Comparison of ENCODE assay signal across 9 mouse cellular contexts in genomic region chr2:148872860-148873259, GRCm38 (mm10). TPM values are rescaled to one million over a fixed set of nuclear protein-coding genes. Genes with fewer than 3 reads are reported as not detected.
A peak's percentile ranks its signal among the peaks of the same experiment; 100 is the strongest.
DNase-seq lines count a peak whose midpoint lies in the region; ATAC-seq lines count a peak whose summit lies in the region.
"Had no signal": no experiment of that assay in that cellular context is flagged by ENCODE, and none has a peak within 500 bp of the region (broad histone marks: within the 10 kb centered on the region; RNA-seq: fewer than 3 reads in every experiment).

No protein-coding gene starts in this region.

- WGBS in embryonic facial prominence, embryonic 11.5 days: 79% methylated on average over 4 of the region's 4 CpGs
- WGBS in hindbrain, embryonic 12.5 days: 86% methylated on average over 4 of the region's 4 CpGs
- 87% methylated on average over 4 of the region's 4 CpGs for WGBS in midbrain, embryonic 13.5 days

- DNase-seq in heart, adult 18-20 months: peak; percentile 59 to 67
- DNase-seq in heart, adult 8-10 months (ENCODE audit: low spot score): no peak
- no peak for DNase-seq in embryonic facial prominence, embryonic 11.5 days (ENCODE audit: low spot score)
- DNase-seq in natural killer cell, adult 2 months (ENCODE audit: low spot score in 2 of 2): no peak
- no peak for DNase-seq in adrenal gland, adult 2 months
- no peak for DNase-seq in layer of hippocampus, adult 8-10 months (ENCODE audit: low spot score in 2 of 2)
- DNase-seq: right cerebral cortex, postnatal 14 days had no signal

- no peak for ATAC-seq in embryonic facial prominence, embryonic 11.5 days (replicated peaks; ENCODE audit: insufficient number of reproducible peaks, low FRiP score, low TSS enrichment, low read depth)
- ATAC-seq in hindbrain, embryonic 12.5 days (ENCODE audit: low FRiP score): no peak
- no peak for ATAC-seq in midbrain, embryonic 13.5 days

- no peak overlapping the region for H3K27ac ChIP-seq in embryonic facial prominence, embryonic 11.5 days (replicated peaks; ENCODE audit: low read depth, low read length)
- H3K27ac ChIP-seq in hindbrain, embryonic 12.5 days: no peak overlapping the region
- H3K27ac ChIP-seq in midbrain, embryonic 13.5 days: no peak overlapping the region

- H3K4me1 ChIP-seq in embryonic facial prominence, embryonic 11.5 days (ENCODE audit: control insufficient read depth, insufficient read depth, low read length): peaks cover 3% of the 10 kb centered on the region
- H3K4me1 ChIP-seq in hindbrain, embryonic 12.5 days: peaks cover 29% of the 10 kb centered on the region
- peaks cover 32% of the 10 kb centered on the region for H3K4me1 ChIP-seq in midbrain, embryonic 13.5 days (replicated peaks)

- no peak overlapping the region for H3K9ac ChIP-seq in embryonic facial prominence, embryonic 11.5 days (replicated peaks; ENCODE audit: low read length)
- H3K9ac ChIP-seq in hindbrain, embryonic 12.5 days: peak overlapping the region; percentile 23; the same call in 1 of the 2 replicates
- H3K9ac ChIP-seq in midbrain, embryonic 13.5 days (replicated peaks): peak overlapping the region; percentile 86

- H3K4me2 ChIP-seq in embryonic facial prominence, embryonic 11.5 days (ENCODE audit: low read depth, low read length): peak overlapping the region; percentile 44
- peak overlapping the region; percentile 68 for H3K4me2 ChIP-seq in hindbrain, embryonic 12.5 days (replicated peaks)
- peak overlapping the region; percentile 77 for H3K4me2 ChIP-seq in midbrain, embryonic 13.5 days (replicated peaks)

- H3K4me3 ChIP-seq in embryonic facial prominence, embryonic 11.5 days (ENCODE audit: low read depth, low read length): no peak overlapping the region
- H3K4me3 ChIP-seq in hindbrain, embryonic 12.5 days: peak overlapping the region; percentile 70; the same call in 1 of the 2 replicates
- peak overlapping the region; percentile 83 for H3K4me3 ChIP-seq in midbrain, embryonic 13.5 days (replicated peaks)

- H3K9me3 ChIP-seq in embryonic facial prominence, embryonic 11.5 days (replicated peaks; ENCODE audit: control insufficient read depth, low read length): no peaks in the 10 kb centered on the region
- H3K9me3 ChIP-seq in hindbrain, embryonic 12.5 days (replicated peaks): no peaks in the 10 kb centered on the region
- no peaks in the 10 kb centered on the region for H3K9me3 ChIP-seq in midbrain, embryonic 13.5 days

- H3K36me3 ChIP-seq in embryonic facial prominence, embryonic 11.5 days (replicated peaks; ENCODE audit: control insufficient read depth, insufficient read depth, low read depth, low read length): no peaks in the 10 kb centered on the region; the same call in 1 of the 2 replicates
- H3K36me3 ChIP-seq in hindbrain, embryonic 12.5 days: peaks cover 26% of the 10 kb centered on the region
- peaks cover 29% of the 10 kb centered on the region for H3K36me3 ChIP-seq in midbrain, embryonic 13.5 days

- no peaks in the 10 kb centered on the region for H3K27me3 ChIP-seq in embryonic facial prominence, embryonic 11.5 days (ENCODE audit: control insufficient read depth, insufficient read depth, low read length)
- H3K27me3 ChIP-seq in hindbrain, embryonic 12.5 days: no peaks in the 10 kb centered on the region
- H3K27me3 ChIP-seq in midbrain, embryonic 13.5 days: no peaks in the 10 kb centered on the region

RNA-seq across cellular contexts. Expression of gene Cst3, which starts 2.6 kb away (rescaled TPM):
- total RNA-seq in heart, adult 18-20 months (2021): 100 to 1,000 TPM; 907 to 950 TPM
- 1,000 to 10,000 TPM in 1 of 4 experiments, 100 to 1,000 TPM in 3; 949 to 1,042 (median 983) TPM for total RNA-seq in heart, adult 8-10 months (2022)
- polyA plus RNA-seq in embryonic facial prominence, embryonic 11.5 days (2014; fragmentation: Nextera tagmentation; extraction: Ambion mirVana): 315 and 334 TPM in 2 replicates
- 339 and 373 TPM in 2 replicates for polyA plus RNA-seq in hindbrain, embryonic 12.5 days (2016; fragmentation: Nextera tagmentation; extraction: Ambion mirVana)
- polyA plus RNA-seq in midbrain, embryonic 13.5 days (2015; fragmentation: Nextera tagmentation; extraction: Ambion mirVana): 436 and 465 TPM in 2 replicates
- total RNA-seq in adrenal gland, adult 2 months (2021): 1,000 to 10,000 TPM in 1 of 2 experiments, 100 to 1,000 TPM in 1; 994 to 1,003 TPM
- polyA plus RNA-seq in adrenal gland, adult 2 months (2012; rRNA removed): 1,344 and 1,354 TPM in 2 replicates
- total RNA-seq in layer of hippocampus, adult 8-10 months (2022): 1,000 to 10,000 TPM; 2,127 to 4,480 (median 3,140) TPM

RNA-seq across cellular contexts. Expression of gene 9230104L09Rik, which starts 8.0 kb away (rescaled TPM):
- under 1 TPM in 1 of 2 experiments, not detected in 1; 0.72 TPM for total RNA-seq in heart, adult 18-20 months (2021)
- 1 to 10 TPM in 2 of 4 experiments, under 1 TPM in 2; 0.63 to 1.4 (median 0.89) TPM for total RNA-seq in heart, adult 8-10 months (2022)
- polyA plus RNA-seq in embryonic facial prominence, embryonic 11.5 days (2014; fragmentation: Nextera tagmentation; extraction: Ambion mirVana): not detected in 2 replicates
- not detected in 2 replicates for polyA plus RNA-seq in hindbrain, embryonic 12.5 days (2016; fragmentation: Nextera tagmentation; extraction: Ambion mirVana)
- not detected in 2 replicates for polyA plus RNA-seq in midbrain, embryonic 13.5 days (2015; fragmentation: Nextera tagmentation; extraction: Ambion mirVana)
- 1 to 10 TPM in 1 of 2 experiments, not detected in 1; 1.7 TPM for total RNA-seq in adrenal gland, adult 2 months (2021)
- polyA plus RNA-seq in adrenal gland, adult 2 months (2012; rRNA removed): 0.19 TPM in 1 of 2 replicates, not detected in the other
- not detected for total RNA-seq in layer of hippocampus, adult 8-10 months (2022)

RNA-seq across cellular contexts. Expression of gene Cst9, which starts 37.9 kb away (rescaled TPM):
- under 1 TPM; 0.82 to 0.90 TPM for total RNA-seq in heart, adult 18-20 months (2021)
- total RNA-seq in heart, adult 8-10 months (2022): 1 to 10 TPM in 1 of 4 experiments, under 1 TPM in 3; 0.54 to 1.1 (median 0.83) TPM
- polyA plus RNA-seq in embryonic facial prominence, embryonic 11.5 days (2014; fragmentation: Nextera tagmentation; extraction: Ambion mirVana): not detected in 2 replicates
- polyA plus RNA-seq in hindbrain, embryonic 12.5 days (2016; fragmentation: Nextera tagmentation; extraction: Ambion mirVana): not detected in 2 replicates
- polyA plus RNA-seq in midbrain, embryonic 13.5 days (2015; fragmentation: Nextera tagmentation; extraction: Ambion mirVana): not detected in 2 replicates
- not detected for total RNA-seq in adrenal gland, adult 2 months (2021)
- not detected in 2 replicates for polyA plus RNA-seq in adrenal gland, adult 2 months (2012; rRNA removed)
- not detected for total RNA-seq in layer of hippocampus, adult 8-10 months (2022)

RNA-seq across cellular contexts. Expression of gene Cst13, which starts 53.0 kb away (rescaled TPM):
- total RNA-seq in heart, adult 18-20 months (2021): not detected
- not detected for total RNA-seq in heart, adult 8-10 months (2022)
- not detected in 2 replicates for polyA plus RNA-seq in embryonic facial prominence, embryonic 11.5 days (2014; fragmentation: Nextera tagmentation; extraction: Ambion mirVana)
- not detected in 2 replicates for polyA plus RNA-seq in hindbrain, embryonic 12.5 days (2016; fragmentation: Nextera tagmentation; extraction: Ambion mirVana)
- polyA plus RNA-seq in midbrain, embryonic 13.5 days (2015; fragmentation: Nextera tagmentation; extraction: Ambion mirVana): not detected in 2 replicates
- not detected for total RNA-seq in adrenal gland, adult 2 months (2021)
- not detected in 2 replicates for polyA plus RNA-seq in adrenal gland, adult 2 months (2012; rRNA removed)
- total RNA-seq in layer of hippocampus, adult 8-10 months (2022): not detected

Comparison
In these comparisons a context has a peak if more than half of its experiments do, and no peak if none do; other contexts are left out.
1. DNase-seq: peak in heart, adult 18-20 months (2 of 2); none in heart, adult 8-10 months (single experiment), embryonic facial prominence, embryonic 11.5 days (single experiment), natural killer cell, adult 2 months (0 of 2), adrenal gland, adult 2 months (single experiment) and layer of hippocampus, adult 8-10 months (0 of 2).
2. Peak in every context shown above with its lines, with median percentiles within 50 percentile points of each other: H3K4me2 ChIP-seq.